Mouse (Mus musculus) liver, embryonic 13.5 days (tissue): Measurements from ENCODE around the gene Dstyk. TPM values are rescaled to one million over a fixed set of nuclear protein-coding genes. Genes with fewer than 3 reads are reported as not detected.
A peak's percentile ranks its signal among the peaks of the same experiment; 100 is the strongest.

Experiments used
- ATAC-seq: fragments of 200-750 bp; cut with Nextera tagmentation; 2 replicates; pipeline ENCODE4 v1.8.0; 2017; ENCODE audit warnings: low read depth, mild to moderate bottlenecking, moderate number of reproducible peaks, moderate library complexity
- DNase-seq: peaks from one replicate; pipeline ENCODE4 v3.0.0; 2022
- H3K27ac ChIP-seq: fragments of 300-500 bp; sonication (generic); 2 replicates; pipeline ENCODE4 v1.5.1; 2015; ENCODE audit warnings: moderate library complexity, mild to moderate bottlenecking, inconsistent platforms
- H3K27me3 ChIP-seq: fragments of 300-500 bp; sonication (generic); 2 replicates; pipeline ENCODE4 v1.6.1; 2015; ENCODE audit warnings: mild to moderate bottlenecking, inconsistent platforms
- H3K36me3 ChIP-seq: fragments of 300-500 bp; sonication (generic); 2 replicates; pipeline ENCODE4 v1.6.1; 2015; ENCODE audit warnings: mild to moderate bottlenecking, inconsistent platforms
- H3K4me1 ChIP-seq: fragments of 300-500 bp; sonication (generic); replicated peaks from 2 replicates; pipeline ENCODE4 v1.6.1; 2015; ENCODE audit warnings: inconsistent platforms
- H3K4me2 ChIP-seq: fragments of 300-500 bp; sonication (generic); 2 replicates; pipeline ENCODE4 v1.6.1; 2015; ENCODE audit warnings: inconsistent platforms, mild to moderate bottlenecking, moderate library complexity
- H3K4me3 ChIP-seq: fragments of 300-500 bp; sonication (generic); replicated peaks from 2 replicates; pipeline ENCODE4 v1.5.1; 2015; ENCODE audit warnings: mild to moderate bottlenecking, inconsistent platforms
- H3K9ac ChIP-seq: fragments of 300-500 bp; sonication (generic); 2 replicates; pipeline ENCODE4 v1.6.1; 2015; ENCODE audit warnings: mild to moderate bottlenecking, inconsistent platforms
- H3K9me3 ChIP-seq: fragments of 300-500 bp; sonication (generic); replicated peaks from 2 replicates; pipeline ENCODE4 v1.6.1; 2016; ENCODE audit warnings: inconsistent platforms
- WGBS: fragments of 180-500 bp; shearing (Covaris S2); methylation state at CpG from one replicate; pipeline ENCODE4 v1.1.7; 2015; ENCODE audit not compliant: insufficient replicate concordance; 5-methylcytosine and 5-hydroxymethylcytosine counted together
- polyA plus RNA-seq: library from polyadenylated mRNA; unstranded; fragments of >200 nt; fragmentation: Nextera tagmentation; extraction: Ambion mirVana; gene quantifications from 2 replicates; pipeline ENCODE4 v1.2.1, GENCODE M21; 2015

The Dstyk gene
- polyA plus RNA-seq, 1 experiment from 2014 or later, result 3.7 TPM

DNA sequence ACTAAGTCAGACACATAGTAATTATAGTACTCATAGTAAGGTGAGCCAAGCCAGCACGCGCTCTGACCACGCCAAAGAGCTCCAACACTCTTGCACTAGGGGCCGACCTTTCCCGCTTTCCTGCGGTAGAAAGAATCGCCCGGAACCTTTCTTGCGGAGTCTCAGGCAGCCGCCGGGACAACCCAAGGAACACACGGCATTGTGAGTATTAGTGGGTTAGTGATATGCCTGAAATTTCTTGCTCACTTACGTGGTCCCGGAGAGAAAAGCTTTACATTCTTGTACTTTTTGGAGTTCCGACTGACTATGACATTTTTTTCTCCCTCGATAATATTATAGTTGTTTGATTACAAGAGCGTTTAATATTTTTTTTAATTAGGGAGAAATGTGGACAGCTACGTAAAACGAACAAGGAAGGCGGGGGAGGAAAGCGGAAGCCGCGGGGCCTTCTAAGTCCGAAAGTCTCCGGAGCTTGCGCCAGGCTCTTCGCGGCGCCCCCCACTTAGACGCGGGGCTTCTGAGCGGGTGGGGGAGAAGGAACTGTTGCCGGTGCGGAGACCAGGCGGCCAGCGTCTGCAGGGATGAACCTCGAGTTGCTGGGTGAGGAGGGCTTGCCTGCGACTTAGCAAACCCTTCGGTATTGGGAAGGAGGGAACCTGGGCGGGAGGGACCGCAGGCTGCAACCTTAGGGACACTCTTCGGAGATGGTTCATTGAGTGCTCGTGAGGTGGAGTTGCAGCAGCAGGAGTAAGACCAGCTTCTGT lies 59.8 kb downstream of the Dstyk start, which contains the start of gene Rbbp5:
Gene Rbbp5, plus strand, starts transcription at position 438 of the 764 bp plus-strand sequence.
- peaks cover 39% of the 10 kb centered on the region for H3K4me1 ChIP-seq
- H3K4me2 ChIP-seq, result peak within 1 kb of the TSS; percentile 82
- no peaks in the 10 kb centered on the region for H3K36me3 ChIP-seq
- H3K27ac ChIP-seq, result peak within 1 kb of the TSS; percentile 73
- H3K9ac ChIP-seq, result peak within 1 kb of the TSS; percentile 79
- H3K4me3 ChIP-seq, result peak within 1 kb of the TSS; percentile 71
- no peaks in the 10 kb centered on the region for H3K9me3 ChIP-seq
- WGBS, result under 1% methylated on average over 43 of the region's 43 CpGs
- DNase-seq (peak; percentile 76), ATAC-seq (peak; percentile 90)
- H3K27me3 ChIP-seq, result no peaks in the 10 kb centered on the region

DNA sequence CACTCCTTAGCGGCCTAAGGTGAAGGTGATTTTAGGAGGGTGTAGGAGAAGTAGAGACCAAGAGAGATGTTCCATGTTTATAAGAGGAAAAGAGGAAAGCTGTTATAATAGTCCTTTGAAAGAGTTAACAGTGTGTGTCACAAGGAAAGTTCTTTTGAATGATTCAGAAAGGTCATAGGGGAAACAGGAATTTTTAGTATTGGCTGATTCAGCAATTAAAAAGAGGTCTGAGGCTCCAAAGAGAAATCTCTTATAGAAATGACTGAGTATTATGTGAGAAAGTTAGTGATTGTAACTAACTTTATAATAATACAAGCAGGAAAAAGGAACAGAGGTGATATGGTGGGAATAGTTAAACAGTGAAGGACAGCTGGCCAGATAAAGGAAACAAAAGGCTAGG lies 62.1 kb downstream of the Dstyk start:
- WGBS, result 80% methylated on average over 1 of the region's 1 CpGs
- no peak overlapping the region for H3K9ac ChIP-seq
- H3K4me1 ChIP-seq, result peaks cover 45% of the 10 kb centered on the region
- no peaks in the 10 kb centered on the region for H3K27me3 ChIP-seq
- DNase-seq (no peak), ATAC-seq (no peak)
- H3K9me3 ChIP-seq, result no peaks in the 10 kb centered on the region
- H3K4me3 ChIP-seq, result no peak overlapping the region
- 0 out of 2 replicates have a peak, but pooled peaks cover 4% of the 10 kb centered on the region for H3K36me3 ChIP-seq
- no peak overlapping the region for H3K4me2 ChIP-seq
- no peak overlapping the region for H3K27ac ChIP-seq

DNA sequence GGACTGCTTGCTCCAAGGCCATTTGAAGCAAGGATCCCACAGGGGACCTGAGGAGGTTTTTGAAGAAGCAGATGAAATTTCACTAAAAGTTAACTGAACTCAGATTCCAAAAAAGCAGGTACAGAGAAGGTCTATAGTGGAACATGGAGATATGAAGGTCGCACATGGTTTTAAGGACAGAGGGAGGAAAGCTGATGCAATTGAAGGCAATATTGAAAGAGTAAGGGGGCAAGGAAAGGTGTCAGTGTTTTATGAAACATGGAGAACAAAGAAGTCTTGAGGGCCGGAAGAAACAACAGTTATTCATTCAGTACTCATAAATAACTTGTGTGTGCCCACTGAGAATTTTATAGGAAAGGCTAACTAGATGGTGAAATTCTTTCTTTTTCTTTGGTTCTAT lies 64.3 kb downstream of the Dstyk start:
- DNase-seq, result no peak
- H3K4me2 ChIP-seq, result no peak overlapping the region
- ATAC-seq, result no peak
- H3K9me3 ChIP-seq, result no peaks in the 10 kb centered on the region
- 84% methylated on average over 2 of the region's 2 CpGs for WGBS
- H3K4me3 ChIP-seq, result no peak overlapping the region
- H3K4me1 ChIP-seq, result peaks cover 33% of the 10 kb centered on the region
- peaks cover 20% of the 10 kb centered on the region for H3K36me3 ChIP-seq
- no peak overlapping the region for H3K27ac ChIP-seq
- no peaks in the 10 kb centered on the region for H3K27me3 ChIP-seq
- H3K9ac ChIP-seq, result no peak overlapping the region

DNA sequence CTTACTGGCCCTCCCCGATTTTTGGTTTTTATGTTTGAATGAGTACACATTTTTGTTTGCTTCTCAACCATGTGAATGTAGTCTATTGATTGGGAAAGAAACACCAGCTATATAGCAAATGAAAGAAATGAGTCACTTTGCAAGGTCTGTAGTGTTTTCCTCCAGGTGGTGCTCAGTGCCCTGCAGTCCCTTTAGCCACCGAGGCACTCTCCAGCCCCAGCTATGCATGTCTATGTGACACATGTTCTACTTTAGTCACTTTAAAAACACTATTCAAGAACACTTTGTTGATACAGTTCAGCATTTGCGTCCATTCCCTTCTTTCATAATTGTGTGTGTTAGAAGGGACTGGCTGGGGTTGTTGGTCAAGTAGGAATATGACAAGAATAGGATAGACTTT lies 65.9 kb downstream of the Dstyk start:
- H3K27ac ChIP-seq, result no peak overlapping the region
- no peaks in the 10 kb centered on the region for H3K9me3 ChIP-seq
- ATAC-seq (no peak), DNase-seq (no peak)
- WGBS, result 82% methylated on average over 3 of the region's 3 CpGs
- H3K4me1 ChIP-seq, result peaks cover 28% of the 10 kb centered on the region
- H3K36me3 ChIP-seq, result peaks cover 29% of the 10 kb centered on the region
- no peak overlapping the region for H3K4me2 ChIP-seq
- no peaks in the 10 kb centered on the region for H3K27me3 ChIP-seq
- H3K4me3 ChIP-seq, result no peak overlapping the region
- no peak overlapping the region for H3K9ac ChIP-seq

DNA sequence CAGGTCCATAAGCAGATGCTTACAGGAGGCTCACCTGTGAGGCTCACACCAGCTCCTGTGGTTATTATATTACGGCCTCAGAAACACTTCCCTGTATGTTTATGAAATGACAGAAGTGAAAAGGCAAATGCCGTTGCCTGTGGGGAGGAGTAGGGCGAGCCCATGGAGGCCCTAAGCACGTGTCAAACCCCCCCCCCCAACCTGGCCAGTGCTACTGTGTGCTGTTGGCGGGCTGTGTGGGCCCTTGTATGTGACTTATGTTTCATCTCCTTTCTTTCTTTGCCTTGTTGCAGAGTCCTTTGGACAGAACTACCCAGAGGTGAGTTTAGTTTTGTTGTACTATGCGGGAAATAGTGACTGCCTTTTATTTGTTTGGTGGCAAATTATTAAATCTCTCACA lies 66.4 kb downstream of the Dstyk start:
- no peak overlapping the region for H3K27ac ChIP-seq
- peaks cover 34% of the 10 kb centered on the region for H3K36me3 ChIP-seq
- DNase-seq (no peak), ATAC-seq (no peak)
- no peak overlapping the region for H3K4me2 ChIP-seq
- no peaks in the 10 kb centered on the region for H3K9me3 ChIP-seq
- 68% methylated on average over 6 of the region's 6 CpGs for WGBS
- no peak overlapping the region for H3K9ac ChIP-seq
- no peak overlapping the region for H3K4me3 ChIP-seq
- H3K27me3 ChIP-seq, result no peaks in the 10 kb centered on the region
- H3K4me1 ChIP-seq, result peaks cover 23% of the 10 kb centered on the region

DNA sequence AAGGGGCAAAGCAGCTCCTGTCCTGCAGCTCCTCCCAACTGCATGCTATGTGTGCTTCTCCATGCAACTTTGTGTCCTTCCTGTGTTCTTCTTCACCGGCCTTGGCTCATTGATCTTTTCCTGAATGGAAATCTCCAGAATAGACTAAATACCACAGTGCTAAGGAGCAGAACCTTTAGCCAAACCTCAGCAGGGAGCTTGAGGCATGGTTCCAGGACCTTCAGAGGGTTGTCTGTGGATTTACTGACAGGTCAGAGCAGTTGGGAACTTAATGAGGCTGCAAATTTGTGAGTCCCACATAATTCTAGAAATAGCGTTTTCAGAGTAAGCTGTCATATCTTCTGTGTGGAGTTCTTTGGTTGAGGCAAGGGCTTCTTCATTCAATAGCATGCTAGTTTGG lies 83.2 kb downstream of the Dstyk start:
- Histone ChIP-seq H3K27ac (no peak overlapping the region), H3K4me2 (no peak overlapping the region), H3K27me3 (no peaks in the 10 kb centered on the region), H3K4me1 (no peaks in the 10 kb centered on the region), H3K36me3 (peaks cover 89% of the 10 kb centered on the region), H3K9me3 (no peaks in the 10 kb centered on the region), H3K9ac (no peak overlapping the region), H3K4me3 (no peak overlapping the region)
- ATAC-seq (no peak), DNase-seq (no peak)
- WGBS, result 89% methylated on average over 2 of the region's 2 CpGs

DNA sequence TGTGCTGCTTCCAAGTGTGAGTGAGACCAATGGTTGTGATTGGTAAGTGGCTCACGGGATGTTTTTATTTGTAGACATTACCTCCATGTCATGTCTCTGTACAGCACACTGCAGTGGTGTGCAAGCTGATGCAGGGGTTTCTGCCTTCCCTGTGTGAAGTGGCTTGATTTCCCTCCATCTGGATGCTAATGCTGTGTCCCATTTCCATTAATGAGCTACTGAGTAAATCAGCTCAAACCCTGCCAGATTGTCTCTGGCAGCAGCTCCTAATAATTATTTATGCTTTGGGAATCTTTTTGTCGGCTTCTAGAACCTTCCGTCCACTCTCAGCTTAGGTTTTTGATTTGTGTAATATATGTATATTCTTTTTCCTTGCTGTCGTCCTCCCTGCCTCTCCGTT lies 87.8 kb downstream of the Dstyk start:
- H3K4me2 ChIP-seq, result no peak overlapping the region
- WGBS, result 84% methylated on average over 5 of the region's 5 CpGs
- H3K4me3 ChIP-seq, result no peak overlapping the region
- DNase-seq, result no peak
- peaks cover 81% of the 10 kb centered on the region for H3K36me3 ChIP-seq
- H3K4me1 ChIP-seq, result no peaks in the 10 kb centered on the region
- no peak for ATAC-seq
- H3K9me3 ChIP-seq, result no peaks in the 10 kb centered on the region
- no peaks in the 10 kb centered on the region for H3K27me3 ChIP-seq
- no peak overlapping the region for H3K27ac ChIP-seq
- no peak overlapping the region for H3K9ac ChIP-seq

DNA sequence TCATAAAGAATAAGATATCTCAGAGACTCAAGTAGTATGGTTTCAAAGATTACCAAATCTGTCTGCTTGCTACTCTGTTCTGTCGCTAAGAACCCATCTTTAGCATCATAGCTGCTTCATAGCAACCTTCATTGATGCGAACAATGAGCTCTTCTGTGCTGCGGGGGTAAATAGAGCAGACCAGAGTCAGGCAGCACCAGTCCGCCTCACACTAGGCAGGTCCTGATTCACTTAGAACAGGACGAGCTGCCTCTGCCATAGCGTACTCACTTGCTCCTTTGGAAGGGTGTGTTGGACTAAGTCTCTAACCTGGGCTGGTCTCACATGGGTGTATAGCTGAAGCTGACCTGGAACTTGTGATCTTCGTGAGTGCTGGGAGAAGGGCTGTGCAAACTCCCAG lies 88.7 kb downstream of the Dstyk start, which contains the start of gene Tmem81:
Gene Tmem81, plus strand, starts transcription at position 173 of the 400 bp plus-strand sequence.
- Histone ChIP-seq H3K36me3 (peaks cover 72% of the 10 kb centered on the region), H3K4me3 (no peak within 1 kb of the TSS)
- WGBS, result 89% methylated on average over 7 of the region's 7 CpGs

DNA sequence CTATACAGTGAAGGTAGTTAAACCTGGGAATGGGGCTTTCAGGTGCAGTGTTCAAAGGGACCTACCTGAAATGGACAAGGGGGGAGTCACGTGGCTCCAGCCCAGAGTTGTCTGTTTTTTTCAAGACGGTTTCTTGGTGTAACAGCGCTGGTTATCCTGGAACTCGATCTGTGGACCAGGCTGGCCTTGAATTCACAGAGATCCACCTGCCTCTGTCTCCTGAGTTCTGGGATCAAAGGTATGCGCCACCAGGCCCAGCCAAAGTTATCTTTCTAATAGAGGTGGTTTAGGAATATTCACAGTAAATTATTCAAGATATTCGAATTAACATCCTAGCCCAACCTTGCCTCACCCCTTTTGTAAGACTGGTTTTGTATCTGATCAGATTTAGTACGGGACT lies 89.3 kb downstream of the Dstyk start:
- Histone ChIP-seq H3K4me2 (no peak overlapping the region), H3K4me1 (no peaks in the 10 kb centered on the region), H3K9me3 (no peaks in the 10 kb centered on the region), H3K27ac (no peak overlapping the region), H3K9ac (no peak overlapping the region), H3K27me3 (no peaks in the 10 kb centered on the region), H3K4me3 (no peak overlapping the region), H3K36me3 (peaks cover 66% of the 10 kb centered on the region)
- 80% methylated on average over 7 of the region's 7 CpGs for WGBS
- DNase-seq (no peak), ATAC-seq (no peak)

More for the DNA sequence above, 88.7 kb downstream of the Dstyk start, which contains the start of gene Tmem81:
- H3K4me1 ChIP-seq, result no peaks in the 10 kb centered on the region
- DNase-seq, result no peak
- no peak within 1 kb of the TSS for H3K4me2 ChIP-seq
- ATAC-seq, result no peak
- H3K9ac ChIP-seq, result no peak within 1 kb of the TSS
- H3K27ac ChIP-seq, result no peak within 1 kb of the TSS
- H3K27me3 ChIP-seq, result no peaks in the 10 kb centered on the region
- H3K9me3 ChIP-seq, result no peaks in the 10 kb centered on the region

DNA sequence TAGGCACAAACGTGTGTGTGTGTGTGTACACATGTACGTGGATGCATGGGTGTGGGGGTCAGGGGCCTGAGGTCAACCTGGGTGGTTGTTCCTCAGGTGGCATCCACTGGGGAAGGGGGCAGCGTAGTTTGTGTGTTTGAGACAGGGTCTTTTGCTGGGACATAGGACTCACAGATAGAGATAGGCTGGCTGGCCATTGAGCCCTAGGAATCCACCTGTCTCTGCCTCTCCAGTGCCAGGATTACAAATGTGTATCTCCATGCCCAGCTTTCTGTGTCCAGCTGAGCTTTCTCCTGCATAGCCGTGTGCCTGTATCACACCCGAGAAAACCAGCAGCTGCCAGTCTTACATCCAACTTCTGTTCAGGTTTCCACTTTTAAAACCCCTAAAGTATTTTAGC lies 92.4 kb downstream of the Dstyk start:
- H3K27ac ChIP-seq, result no peak overlapping the region
- no peak for DNase-seq
- H3K4me3 ChIP-seq, result no peak overlapping the region
- 75% methylated on average over 5 of the region's 5 CpGs for WGBS
- H3K9ac ChIP-seq, result no peak overlapping the region
- no peak for ATAC-seq
- H3K9me3 ChIP-seq, result no peaks in the 10 kb centered on the region
- H3K4me1 ChIP-seq, result no peaks in the 10 kb centered on the region
- H3K4me2 ChIP-seq, result no peak overlapping the region
- H3K27me3 ChIP-seq, result no peaks in the 10 kb centered on the region
- peaks cover 38% of the 10 kb centered on the region for H3K36me3 ChIP-seq

DNA sequence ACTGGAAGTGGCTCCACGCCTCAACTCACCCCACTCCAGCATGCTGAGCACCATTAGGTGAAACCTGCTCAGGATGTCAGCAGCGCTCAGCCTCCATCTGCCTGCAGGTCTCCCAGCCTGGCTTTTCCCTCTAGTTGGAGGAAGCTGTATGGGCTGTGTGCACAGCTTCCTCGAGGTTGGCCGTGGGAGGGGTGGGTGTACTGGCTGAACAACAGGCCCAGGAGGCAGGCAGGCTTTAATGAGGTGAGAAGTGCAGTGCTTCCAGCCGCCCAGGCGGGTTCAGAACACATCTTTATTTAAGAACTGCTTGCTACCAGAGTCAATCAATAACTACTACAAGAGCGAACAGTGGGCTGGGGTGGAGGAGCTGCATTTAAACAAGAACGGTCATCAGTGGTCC lies 94.2 kb downstream of the Dstyk start:
- ATAC-seq (no peak), DNase-seq (no peak)
- Histone ChIP-seq H3K9me3 (no peaks in the 10 kb centered on the region), H3K27me3 (no peaks in the 10 kb centered on the region), H3K4me2 (no peak overlapping the region), H3K4me1 (no peaks in the 10 kb centered on the region), H3K9ac (no peak overlapping the region), H3K36me3 (peaks cover 22% of the 10 kb centered on the region), H3K4me3 (no peak overlapping the region), H3K27ac (no peak overlapping the region)
- WGBS, result 50% methylated on average over 8 of the region's 8 CpGs

DNA sequence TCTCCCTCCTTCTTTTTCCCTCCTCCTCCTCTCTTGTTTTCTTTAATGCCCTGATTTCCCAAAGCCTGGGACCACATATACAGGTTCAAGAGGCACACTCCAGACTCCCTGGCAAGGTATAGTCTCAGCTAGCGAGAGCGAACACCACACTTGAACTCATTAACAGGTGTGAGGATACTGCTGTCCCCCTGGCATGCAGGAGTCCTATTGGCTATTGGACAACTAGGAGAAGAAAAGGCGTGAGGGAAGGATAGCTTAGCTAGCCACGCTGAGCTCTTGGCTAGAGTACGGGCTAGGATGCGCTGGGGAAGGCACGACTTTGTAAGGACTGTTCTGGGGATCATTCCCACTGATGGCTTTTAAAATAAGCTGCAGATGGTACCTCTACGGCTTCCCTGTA lies 94.8 kb downstream of the Dstyk start:
- H3K4me1 ChIP-seq, result no peaks in the 10 kb centered on the region
- DNase-seq (no peak), ATAC-seq (no peak)
- H3K4me3 ChIP-seq, result no peak overlapping the region
- 68% methylated on average over 8 of the region's 8 CpGs for WGBS
- H3K27ac ChIP-seq, result no peak overlapping the region
- peaks cover 16% of the 10 kb centered on the region for H3K36me3 ChIP-seq
- H3K27me3 ChIP-seq, result no peaks in the 10 kb centered on the region
- H3K9me3 ChIP-seq, result no peaks in the 10 kb centered on the region
- H3K4me2 ChIP-seq, result no peak overlapping the region
- no peak overlapping the region for H3K9ac ChIP-seq
